Mouse (Mus musculus) left cerebral cortex, adult 9 months (tissue): ENCODE measurements around the gene Cct5.

Experiments used
- DNase-seq, 2 experiments: peaks; one replicate each; pipeline ENCODE4 v3.0.0; 2022; ENCODE audit warnings: low spot score in 2 of 2

The Cct5 gene

GRCm38 (mm10) chr15:31601646-31602374 lies at the start of gene Cct5, which contains the start of gene Fam173b:
Gene Cct5, minus strand, starts transcription at chr15:31601804.
Gene Fam173b, plus strand, starts transcription at chr15:31601852.
- DNase-seq = peak; percentile 93 to 98

- no peak for DNase-seq
Measured at GRCm38 (mm10) chr15:31650821-31651220, 49.2 kb upstream of the Cct5 start.

- no peak for DNase-seq
Measured at GRCm38 (mm10) chr15:31649691-31650090, 48.1 kb upstream of the Cct5 start.

GRCm38 (mm10) chr15:31647851-31648569 lies 46.4 kb upstream of the Cct5 start:
- no peak for DNase-seq

- no peak for DNase-seq
Measured at GRCm38 (mm10) chr15:31647225-31647624, 45.6 kb upstream of the Cct5 start.

GRCm38 (mm10) chr15:31636091-31636595 lies 34.5 kb upstream of the Cct5 start:
- DNase-seq = no peak

- DNase-seq = peak; percentile 22 to 77
Measured at GRCm38 (mm10) chr15:31634582-31634981, 33.0 kb upstream of the Cct5 start.

- DNase-seq = no peak
Measured at GRCm38 (mm10) chr15:31632478-31632877, 30.9 kb upstream of the Cct5 start.

GRCm38 (mm10) chr15:31631396-31631858 lies 29.8 kb upstream of the Cct5 start:
- no peak for DNase-seq

- no peak for DNase-seq
Measured at GRCm38 (mm10) chr15:31629556-31629955, 28.0 kb upstream of the Cct5 start.

- no peak for DNase-seq
Measured at GRCm38 (mm10) chr15:31628180-31628579, 26.6 kb upstream of the Cct5 start.

- no peak for DNase-seq
Measured at GRCm38 (mm10) chr15:31627277-31628154, 25.9 kb upstream of the Cct5 start.

GRCm38 (mm10) chr15:31619521-31619920 lies 17.9 kb upstream of the Cct5 start:
- no peak for DNase-seq

GRCm38 (mm10) chr15:31617261-31617660 lies 15.7 kb upstream of the Cct5 start:
- no peak for DNase-seq

- no peak for DNase-seq
Measured at GRCm38 (mm10) chr15:31614666-31615065, 13.1 kb upstream of the Cct5 start.

GRCm38 (mm10) chr15:31613826-31614453 lies 12.3 kb upstream of the Cct5 start:
- DNase-seq = no peak

- DNase-seq = no peak
Measured at GRCm38 (mm10) chr15:31611976-31612375, 10.4 kb upstream of the Cct5 start.

GRCm38 (mm10) chr15:31611027-31611426 lies 9.4 kb upstream of the Cct5 start:
- no peak for DNase-seq

- no peak for DNase-seq
Measured at GRCm38 (mm10) chr15:31606821-31607220, 5.2 kb upstream of the Cct5 start.

- no peak for DNase-seq
Measured at GRCm38 (mm10) chr15:31603113-31603512, 1.5 kb upstream of the Cct5 start.

- peak in 1 of 2 experiments; percentile 72 for DNase-seq
Measured at GRCm38 (mm10) chr15:31602426-31602825, 822 bp upstream of the Cct5 start.
